Mouse (Mus musculus) embryo, embryonic 10.5 days (tissue): ENCODE data around the gene Vmn2r91.
"Not testable (repeated sequence)": the region's sequence is repeated elsewhere in the genome, so short reads cannot be mapped to it uniquely, and the experiment has no call there.

Experiments
- DNase-seq: peaks from one replicate; pipeline ENCODE4 v3.0.0-alpha.2; 2015; ENCODE audit warnings: low spot score

Vmn2r91 gene

GRCm38 (mm10) chr17:18084716-18085115 lies at the start of gene Vmn2r91:
Vmn2r91 (plus strand) TSS chr17:18085016.
- not testable (repeated sequence) for DNase-seq

GRCm38 (mm10) chr17:18049124-18049523 lies 35.7 kb upstream of the Vmn2r91 start, which contains the start of gene Vmn2r124:
Vmn2r124 (plus strand) TSS chr17:18049424.
- DNase-seq, result no peak

GRCm38 (mm10) chr17:18095626-18096025 lies 10.8 kb downstream of the Vmn2r91 start:
- not testable (repeated sequence) for DNase-seq

GRCm38 (mm10) chr17:18102265-18102664 lies 17.4 kb downstream of the Vmn2r91 start:
- DNase-seq, result peak; percentile 8

GRCm38 (mm10) chr17:18151587-18151986 lies 66.8 kb downstream of the Vmn2r91 start, which contains the start of gene Vmn2r92:
Vmn2r92 (plus strand) TSS chr17:18151887.
- not testable (repeated sequence) for DNase-seq

- DNase-seq, result not testable (repeated sequence)
Measured at GRCm38 (mm10) chr17:18161194-18161593, 76.4 kb downstream of the Vmn2r91 start.
